Mouse (Mus musculus) limb, embryonic 15.5 days (tissue): ENCODE results near the gene Daxx. TPM values are rescaled to one million over a fixed set of nuclear protein-coding genes. Genes with fewer than 3 reads are reported as not detected.

Experiments
- ATAC-seq: fragments of 200-750 bp; cut with Nextera tagmentation; 2 replicates; pipeline ENCODE4 v1.8.0; 2017; ENCODE audit warnings: low read depth, moderate TSS enrichment; ENCODE audit not compliant: insufficient number of reproducible peaks, low FRiP score, low TSS enrichment
- H3K27ac ChIP-seq: fragments of 300-500 bp; sonication (generic); 2 replicates; pipeline ENCODE4 v1.5.1; 2015; ENCODE audit warnings: moderate library complexity, mild to moderate bottlenecking, inconsistent platforms
- H3K27me3 ChIP-seq: fragments of 300-500 bp; sonication (generic); 2 replicates; pipeline ENCODE4 v1.6.1; 2015; ENCODE audit warnings: inconsistent platforms
- H3K36me3 ChIP-seq: fragments of 300-500 bp; sonication (generic); 2 replicates; pipeline ENCODE4 v1.6.1; 2015; ENCODE audit warnings: inconsistent platforms
- H3K4me1 ChIP-seq: fragments of 300-500 bp; sonication (generic); 2 replicates; pipeline ENCODE4 v1.6.1; 2015; ENCODE audit warnings: inconsistent platforms
- H3K4me2 ChIP-seq: fragments of 300-500 bp; sonication (generic); 2 replicates; pipeline ENCODE4 v1.6.1; 2015; ENCODE audit warnings: mild to moderate bottlenecking, inconsistent platforms
- H3K4me3 ChIP-seq: fragments of 300-500 bp; sonication (generic); 2 replicates; pipeline ENCODE4 v1.5.1; 2015; ENCODE audit warnings: mild to moderate bottlenecking, inconsistent platforms
- H3K9ac ChIP-seq: fragments of 300-500 bp; sonication (generic); 2 replicates; pipeline ENCODE4 v1.6.1; 2015; ENCODE audit warnings: inconsistent platforms
- H3K9me3 ChIP-seq: fragments of 300-500 bp; sonication (generic); 2 replicates; pipeline ENCODE4 v1.6.1; 2016; ENCODE audit warnings: inconsistent platforms
- WGBS: fragments of 180-500 bp; shearing (Covaris S2); methylation state at CpG from one replicate; pipeline ENCODE4 v1.1.7; 2015; 5-methylcytosine and 5-hydroxymethylcytosine counted together
- polyA plus RNA-seq: library from polyadenylated mRNA; unstranded; fragments of >200 nt; fragmentation: Nextera tagmentation; extraction: Ambion mirVana; gene quantifications from 2 replicates; pipeline ENCODE4 v1.2.1, GENCODE M21; 2015

Gene Daxx
- polyA plus RNA-seq, 1 experiment from 2014 or later, result 55.7 TPM

- H3K9ac ChIP-seq, result no peak overlapping the region
- peaks cover 53% of the 10 kb centered on the region for H3K36me3 ChIP-seq
- H3K27ac ChIP-seq, result no peak overlapping the region
- WGBS, result 84% methylated on average over 4 of the region's 4 CpGs
- H3K27me3 ChIP-seq, result no peaks in the 10 kb centered on the region
- H3K4me1 ChIP-seq, result peaks cover 74% of the 10 kb centered on the region
- H3K4me2 ChIP-seq, result no peak overlapping the region
- no peaks in the 10 kb centered on the region for H3K9me3 ChIP-seq
- no peak for ATAC-seq
- H3K4me3 ChIP-seq, result 0 out of 2 replicates have a peak overlapping the region, but pooled peaks have one; percentile 0
Observed at GRCm38 (mm10) chr17:33952879-33953278, 43.7 kb downstream of the Daxx start.

GRCm38 (mm10) chr17:33953310-33953709 lies 44.1 kb downstream of the Daxx start:
- Histone ChIP-seq H3K4me1 (peaks cover 74% of the 10 kb centered on the region), H3K27me3 (no peaks in the 10 kb centered on the region), H3K9ac (no peak overlapping the region), H3K4me3 (0 out of 2 replicates have a peak overlapping the region, but pooled peaks have one; percentile 0), H3K36me3 (peaks cover 52% of the 10 kb centered on the region), H3K9me3 (no peaks in the 10 kb centered on the region), H3K4me2 (0 out of 2 replicates have a peak overlapping the region, but pooled peaks have one; percentile 3), H3K27ac (no peak overlapping the region)
- ATAC-seq, result no peak
- 82% methylated on average over 3 of the region's 3 CpGs for WGBS

- ATAC-seq, result no peak
- H3K9me3 ChIP-seq, result no peaks in the 10 kb centered on the region
- WGBS, result 40% methylated on average over 5 of the region's 5 CpGs
- H3K27me3 ChIP-seq, result no peaks in the 10 kb centered on the region
- H3K36me3 ChIP-seq, result peaks cover 52% of the 10 kb centered on the region
- H3K9ac ChIP-seq, result peak overlapping the region; percentile 95
- peaks cover 68% of the 10 kb centered on the region for H3K4me1 ChIP-seq
- H3K4me3 ChIP-seq, result peak overlapping the region; percentile 82
- H3K4me2 ChIP-seq, result peak overlapping the region; percentile 84
- peak overlapping the region; percentile 94; the same call in 1 of the 2 replicates for H3K27ac ChIP-seq
Observed at GRCm38 (mm10) chr17:33953961-33954565, 44.8 kb downstream of the Daxx start.

- Histone ChIP-seq H3K27me3 (no peaks in the 10 kb centered on the region), H3K4me3 (peak overlapping the region; percentile 82), H3K4me1 (peaks cover 63% of the 10 kb centered on the region), H3K9ac (peak overlapping the region; percentile 95), H3K27ac (peak overlapping the region; percentile 94), H3K4me2 (peak overlapping the region; percentile 84), H3K36me3 (peaks cover 55% of the 10 kb centered on the region), H3K9me3 (no peaks in the 10 kb centered on the region)
- ATAC-seq, result peak; percentile 2; the same call in 1 of the 2 replicates
- under 1% methylated on average over 33 of the region's 33 CpGs for WGBS
Observed at GRCm38 (mm10) chr17:33954646-33955554, 45.7 kb downstream of the Daxx start.

- no peaks in the 10 kb centered on the region for H3K9me3 ChIP-seq
- H3K4me2 ChIP-seq, result peak within 1 kb of the TSS; percentile 84
- peaks cover 59% of the 10 kb centered on the region for H3K36me3 ChIP-seq
- ATAC-seq, result peak; percentile 83
- peak within 1 kb of the TSS; percentile 94 for H3K27ac ChIP-seq
- peak within 1 kb of the TSS; percentile 95 for H3K9ac ChIP-seq
- peaks cover 55% of the 10 kb centered on the region for H3K4me1 ChIP-seq
- H3K4me3 ChIP-seq, result peak within 1 kb of the TSS; percentile 82
- WGBS, result under 1% methylated on average over 50 of the region's 50 CpGs
- H3K27me3 ChIP-seq, result no peaks in the 10 kb centered on the region
Observed at GRCm38 (mm10) chr17:33955555-33956214, 46.5 kb downstream of the Daxx start, which contains the start of the genes Vps52 and Rps18. TSS of gene Vps52 (plus strand) at chr17:33955812. TSS of gene Rps18 (minus strand) at chr17:33956001.

- peak overlapping the region; percentile 72 for H3K4me2 ChIP-seq
- peaks cover 49% of the 10 kb centered on the region for H3K4me1 ChIP-seq
- no peaks in the 10 kb centered on the region for H3K27me3 ChIP-seq
- no peak for ATAC-seq
- peak overlapping the region; percentile 82 for H3K4me3 ChIP-seq
- H3K27ac ChIP-seq, result peak overlapping the region; percentile 92
- H3K9me3 ChIP-seq, result no peaks in the 10 kb centered on the region
- 5% methylated on average over 10 of the region's 10 CpGs for WGBS
- H3K36me3 ChIP-seq, result peaks cover 66% of the 10 kb centered on the region
- peak overlapping the region; percentile 80 for H3K9ac ChIP-seq
Observed at GRCm38 (mm10) chr17:33956336-33956735, 47.1 kb downstream of the Daxx start.

- Histone ChIP-seq H3K4me2 (no peak overlapping the region), H3K27ac (no peak overlapping the region), H3K9ac (no peak overlapping the region), H3K27me3 (no peaks in the 10 kb centered on the region), H3K36me3 (peaks cover 66% of the 10 kb centered on the region), H3K9me3 (no peaks in the 10 kb centered on the region), H3K4me3 (no peak overlapping the region), H3K4me1 (peaks cover 37% of the 10 kb centered on the region)
- WGBS, result 45% methylated on average over 6 of the region's 6 CpGs
- no peak for ATAC-seq
Observed at GRCm38 (mm10) chr17:33957493-33957892, 48.3 kb downstream of the Daxx start.

GRCm38 (mm10) chr17:33958451-33958850 lies 49.2 kb downstream of the Daxx start:
- H3K9me3 ChIP-seq, result no peaks in the 10 kb centered on the region
- peaks cover 66% of the 10 kb centered on the region for H3K36me3 ChIP-seq
- no peak overlapping the region for H3K9ac ChIP-seq
- H3K4me2 ChIP-seq, result no peak overlapping the region
- no peaks in the 10 kb centered on the region for H3K27me3 ChIP-seq
- H3K4me3 ChIP-seq, result no peak overlapping the region
- H3K4me1 ChIP-seq, result peaks cover 27% of the 10 kb centered on the region
- no peak overlapping the region for H3K27ac ChIP-seq
- no peak for ATAC-seq
- 92% methylated on average over 11 of the region's 11 CpGs for WGBS

- H3K4me1 ChIP-seq, result peaks cover 21% of the 10 kb centered on the region
- no peaks in the 10 kb centered on the region for H3K9me3 ChIP-seq
- WGBS, result 96% methylated on average over 13 of the region's 13 CpGs
- peaks cover 66% of the 10 kb centered on the region for H3K36me3 ChIP-seq
- H3K9ac ChIP-seq, result no peak overlapping the region
- no peak overlapping the region for H3K4me3 ChIP-seq
- H3K4me2 ChIP-seq, result no peak overlapping the region
- no peak overlapping the region for H3K27ac ChIP-seq
- H3K27me3 ChIP-seq, result no peaks in the 10 kb centered on the region
- no peak for ATAC-seq
Observed at GRCm38 (mm10) chr17:33959135-33959534, 49.9 kb downstream of the Daxx start.

- Histone ChIP-seq H3K9ac (no peak overlapping the region), H3K4me2 (no peak overlapping the region), H3K36me3 (peaks cover 68% of the 10 kb centered on the region), H3K27me3 (no peaks in the 10 kb centered on the region), H3K9me3 (no peaks in the 10 kb centered on the region), H3K4me3 (no peak overlapping the region), H3K4me1 (peaks cover 14% of the 10 kb centered on the region), H3K27ac (no peak overlapping the region)
- WGBS, result 93% methylated on average over 15 of the region's 15 CpGs
- no peak for ATAC-seq
Observed at GRCm38 (mm10) chr17:33959948-33960347, 50.7 kb downstream of the Daxx start.

- no peak for ATAC-seq
- no peak overlapping the region for H3K4me3 ChIP-seq
- H3K27me3 ChIP-seq, result no peaks in the 10 kb centered on the region
- H3K9ac ChIP-seq, result no peak overlapping the region
- no peaks in the 10 kb centered on the region for H3K9me3 ChIP-seq
- no peak overlapping the region for H3K4me2 ChIP-seq
- WGBS, result 94% methylated on average over 7 of the region's 7 CpGs
- H3K4me1 ChIP-seq, result 0 out of 2 replicates have a peak, but pooled peaks cover 2% of the 10 kb centered on the region
- H3K36me3 ChIP-seq, result peaks cover 82% of the 10 kb centered on the region
- no peak overlapping the region for H3K27ac ChIP-seq
Observed at GRCm38 (mm10) chr17:33962876-33963275, 53.7 kb downstream of the Daxx start.
